Mouse (Mus musculus) liver, embryonic 11.5 days (tissue): Measurements from ENCODE around the gene Rnf41. TPM values are rescaled to one million over a fixed set of nuclear protein-coding genes. Genes with fewer than 3 reads are reported as not detected.
A peak's percentile ranks its signal among the peaks of the same experiment; 100 is the strongest.

Source experiments
- ATAC-seq: fragments of 200-750 bp; cut with Nextera tagmentation; replicated peaks from 2 replicates; pipeline ENCODE4 v1.8.0; 2017; ENCODE audit warnings: moderate number of reproducible peaks, mild to moderate bottlenecking, moderate TSS enrichment, moderate library complexity; ENCODE audit not compliant: low FRiP score
- DNase-seq: peaks from one replicate; pipeline ENCODE4 v3.0.0-alpha.2; 2017; ENCODE audit warnings: low spot score
- H3K27ac ChIP-seq: fragments of 300-500 bp; sonication (generic); 2 replicates; pipeline ENCODE4 v1.5.1; 2014; ENCODE audit warnings: mild to moderate bottlenecking, low read depth, low read length, control low read depth
- H3K27me3 ChIP-seq: fragments of 300-500 bp; sonication (generic); replicated peaks from 2 replicates; pipeline ENCODE4 v1.6.1; 2014; ENCODE audit warnings: low read length, mixed read lengths; ENCODE audit not compliant: control insufficient read depth, insufficient read depth
- H3K36me3 ChIP-seq: fragments of 300-500 bp; sonication (generic); 2 replicates; pipeline ENCODE4 v1.6.1; 2014; ENCODE audit warnings: mild to moderate bottlenecking, low read length, moderate library complexity, mixed read lengths; ENCODE audit not compliant: control insufficient read depth, insufficient read depth
- H3K4me1 ChIP-seq: fragments of 300-500 bp; sonication (generic); replicated peaks from 2 replicates; pipeline ENCODE4 v1.6.1; 2014; ENCODE audit warnings: low read length, mixed read lengths; ENCODE audit not compliant: control insufficient read depth, insufficient read depth
- H3K4me2 ChIP-seq: fragments of 300-500 bp; sonication (generic); 2 replicates; pipeline ENCODE4 v1.6.1; 2014; ENCODE audit warnings: mild to moderate bottlenecking, control low read depth, moderate library complexity
- H3K4me3 ChIP-seq: fragments of 300-500 bp; sonication (generic); 2 replicates; pipeline ENCODE4 v1.5.1; 2014; ENCODE audit warnings: low read depth, low read length, control low read depth
- H3K9ac ChIP-seq: fragments of 300-500 bp; sonication (generic); 2 replicates; pipeline ENCODE4 v1.6.1; 2014; ENCODE audit warnings: low read depth, low read length, control low read depth
- H3K9me3 ChIP-seq: fragments of 300-500 bp; sonication (generic); 2 replicates; pipeline ENCODE4 v1.6.1; 2016; ENCODE audit warnings: low read length, inconsistent platforms, mixed read lengths; ENCODE audit not compliant: control insufficient read depth
- WGBS: fragments of 180-500 bp; shearing (Covaris S2); extraction: QIAGEN DNeasy Blood & Tissue Kit; methylation state at CpG from one replicate; pipeline ENCODE4 v1.1.7; 2014; 5-methylcytosine and 5-hydroxymethylcytosine counted together
- polyA plus RNA-seq: library from polyadenylated mRNA; unstranded; fragments of >200 nt; fragmentation: Nextera tagmentation; extraction: Ambion mirVana; gene quantifications from 2 replicates; pipeline ENCODE4 v1.2.1, GENCODE M21; 2014

The Rnf41 gene
- polyA plus RNA-seq, result 19.1 and 20.4 TPM in 2 replicates

DNA sequence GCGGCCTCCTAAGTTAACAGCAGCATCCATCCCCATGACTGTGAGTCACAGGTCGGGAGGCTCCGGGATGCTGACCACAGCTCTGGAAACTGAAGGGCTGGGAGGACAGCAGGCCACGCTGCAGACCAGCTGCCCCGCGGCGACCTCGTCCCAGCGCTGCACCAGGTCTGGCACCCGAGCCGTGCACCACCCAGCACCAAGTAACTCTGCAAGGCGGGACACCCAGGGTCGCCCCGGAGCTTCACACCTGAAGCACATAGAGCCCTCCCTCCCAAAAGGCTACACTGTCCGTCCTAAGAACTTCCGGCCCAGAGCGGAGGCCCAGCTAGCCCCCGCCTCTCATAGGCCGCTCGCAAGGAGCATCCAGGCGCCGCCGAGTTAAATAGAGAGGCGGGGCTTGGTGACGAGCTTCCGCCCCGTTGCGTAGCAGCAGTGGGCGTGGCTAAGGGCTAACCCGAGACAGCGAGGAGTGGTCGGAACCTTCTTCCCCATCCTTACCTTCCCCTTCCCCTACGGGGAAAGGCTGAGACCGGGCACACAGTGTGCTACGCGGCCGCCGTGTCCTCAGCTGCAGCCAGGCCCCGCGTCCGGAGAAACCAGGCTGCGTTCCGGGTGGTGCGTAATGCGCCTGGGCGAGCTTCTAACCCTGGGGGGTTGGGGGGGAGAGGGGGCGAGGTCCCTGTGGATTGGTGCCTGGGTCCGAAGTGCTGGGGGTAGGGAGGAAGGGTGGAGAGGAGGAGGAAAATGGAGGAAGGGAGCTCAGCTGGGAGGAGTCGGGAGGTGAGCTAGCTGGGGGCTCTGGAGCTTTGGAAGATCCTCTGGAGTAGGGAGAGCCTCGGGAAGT is at the start of gene Rnf41, which contains the start of gene Nabp2:
TSS of gene Rnf41 (plus strand) at position 447 of the 844 bp plus-strand sequence.
TSS of gene Nabp2 (minus strand) at position 282 of the 844 bp plus-strand sequence.
- peak within 1 kb of the TSS; percentile 100 for H3K4me2 ChIP-seq
- ATAC-seq (peak; percentile 87), DNase-seq (peak; percentile 98)
- H3K9ac ChIP-seq, result peak within 1 kb of the TSS; percentile 90
- H3K4me3 ChIP-seq, result peak within 1 kb of the TSS; percentile 79
- no peaks in the 10 kb centered on the region for H3K9me3 ChIP-seq
- under 1% methylated on average over 50 of the region's 50 CpGs for WGBS
- peaks cover 9% of the 10 kb centered on the region; the same call in 1 of the 2 replicates for H3K36me3 ChIP-seq
- H3K4me1 ChIP-seq, result peaks cover 34% of the 10 kb centered on the region
- H3K27me3 ChIP-seq, result no peaks in the 10 kb centered on the region
- peak within 1 kb of the TSS; percentile 91 for H3K27ac ChIP-seq

- Histone ChIP-seq H3K27me3 (no peaks in the 10 kb centered on the region), H3K9ac (no peak overlapping the region), H3K4me3 (no peak overlapping the region), H3K4me2 (no peak overlapping the region), H3K9me3 (no peaks in the 10 kb centered on the region), H3K36me3 (peaks cover 42% of the 10 kb centered on the region), H3K4me1 (no peaks in the 10 kb centered on the region), H3K27ac (no peak overlapping the region)
- no peak for DNase-seq
- 87% methylated on average over 6 of the region's 6 CpGs for WGBS
- no peak for ATAC-seq
Observed at GRCm38 (mm10) chr10:128361836-128362235, 49.6 kb upstream of the Rnf41 start.

- no peaks in the 10 kb centered on the region for H3K27me3 ChIP-seq
- no peak; the same call in 1 of the 2 replicates for ATAC-seq
- no peak for DNase-seq
- H3K4me2 ChIP-seq, result no peak overlapping the region
- H3K27ac ChIP-seq, result no peak overlapping the region
- no peak overlapping the region for H3K9ac ChIP-seq
- H3K4me3 ChIP-seq, result no peak overlapping the region
- H3K4me1 ChIP-seq, result peaks cover 2% of the 10 kb centered on the region; the same call in 1 of the 2 replicates
- no peaks in the 10 kb centered on the region for H3K9me3 ChIP-seq
- peaks cover 39% of the 10 kb centered on the region for H3K36me3 ChIP-seq
- WGBS, result 62% methylated on average over 3 of the region's 3 CpGs
Observed at GRCm38 (mm10) chr10:128362568-128362967, 48.9 kb upstream of the Rnf41 start.

GRCm38 (mm10) chr10:128367899-128368401 is 43.5 kb upstream of the Rnf41 start:
- Histone ChIP-seq H3K9ac (peak overlapping the region; percentile 67), H3K27me3 (no peaks in the 10 kb centered on the region), H3K4me1 (peaks cover 15% of the 10 kb centered on the region), H3K4me3 (peak overlapping the region; percentile 70), H3K27ac (peak overlapping the region; percentile 67), H3K36me3 (peaks cover 8% of the 10 kb centered on the region), H3K9me3 (no peaks in the 10 kb centered on the region), H3K4me2 (peak overlapping the region; percentile 97)
- ATAC-seq (no peak; the same call in 1 of the 2 replicates), DNase-seq (no peak)
- WGBS, result 26% methylated on average over 19 of the region's 19 CpGs

DNA sequence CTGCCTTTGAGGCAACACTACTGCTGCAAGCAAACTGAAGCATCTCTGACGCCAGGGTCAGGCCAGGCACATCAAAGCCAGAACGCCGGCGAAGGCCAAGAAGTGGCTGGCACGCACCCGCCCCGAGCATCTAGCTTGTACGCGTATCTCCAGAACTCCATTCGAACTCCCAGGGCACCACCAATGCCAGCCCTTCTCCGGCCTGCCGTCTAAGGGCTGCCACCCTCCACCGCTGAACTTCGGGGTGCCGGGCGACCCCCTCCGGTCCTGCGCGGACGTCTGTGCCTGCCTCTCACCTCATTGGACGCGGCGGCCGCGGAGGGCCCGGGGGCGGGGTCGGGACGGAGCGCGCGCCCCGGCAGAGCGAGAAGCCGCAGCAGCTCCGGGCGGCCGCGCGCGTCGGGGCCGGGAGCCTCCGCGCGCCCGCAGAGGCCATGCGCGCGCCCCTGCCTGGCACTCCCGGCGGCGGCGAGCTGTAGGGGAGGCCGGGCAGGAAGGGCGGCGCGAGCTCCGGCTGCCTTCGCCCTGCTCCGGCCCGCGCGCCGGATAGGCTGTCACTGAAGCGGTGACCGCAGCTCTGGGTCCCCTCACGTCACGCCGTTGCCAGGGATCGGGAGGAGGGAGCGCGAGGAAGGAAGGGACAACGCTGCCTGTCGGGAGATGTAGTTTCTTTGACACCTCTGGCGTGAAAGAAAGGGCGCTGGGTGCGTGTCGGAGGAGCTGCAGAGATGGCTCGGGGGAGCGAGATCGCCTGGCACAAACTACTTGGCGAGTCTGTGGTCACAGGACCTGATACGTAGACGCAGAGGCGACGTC is 42.8 kb upstream of the Rnf41 start, which contains the start of gene Coq10a:
TSS of gene Coq10a (minus strand) at position 596 of the 816 bp plus-strand sequence.
- Histone ChIP-seq H3K27ac (peak within 1 kb of the TSS; percentile 67), H3K4me2 (peak within 1 kb of the TSS; percentile 97), H3K27me3 (no peaks in the 10 kb centered on the region), H3K36me3 (peaks cover 2% of the 10 kb centered on the region), H3K4me3 (peak within 1 kb of the TSS; percentile 70), H3K4me1 (peaks cover 18% of the 10 kb centered on the region), H3K9me3 (no peaks in the 10 kb centered on the region), H3K9ac (peak within 1 kb of the TSS; percentile 67)
- ATAC-seq (peak; percentile 89), DNase-seq (peak; percentile 89)
- under 1% methylated on average over 87 of the region's 87 CpGs for WGBS

GRCm38 (mm10) chr10:128369218-128369543 is 42.3 kb upstream of the Rnf41 start:
- Histone ChIP-seq H3K4me2 (peak overlapping the region; percentile 97), H3K27me3 (no peaks in the 10 kb centered on the region), H3K36me3 (no peaks in the 10 kb centered on the region), H3K27ac (peak overlapping the region; percentile 67), H3K9me3 (no peaks in the 10 kb centered on the region), H3K4me1 (peaks cover 18% of the 10 kb centered on the region), H3K9ac (peak overlapping the region; percentile 67), H3K4me3 (peak overlapping the region; percentile 70)
- DNase-seq (no peak), ATAC-seq (no peak)
- 4% methylated on average over 9 of the region's 9 CpGs for WGBS

DNA sequence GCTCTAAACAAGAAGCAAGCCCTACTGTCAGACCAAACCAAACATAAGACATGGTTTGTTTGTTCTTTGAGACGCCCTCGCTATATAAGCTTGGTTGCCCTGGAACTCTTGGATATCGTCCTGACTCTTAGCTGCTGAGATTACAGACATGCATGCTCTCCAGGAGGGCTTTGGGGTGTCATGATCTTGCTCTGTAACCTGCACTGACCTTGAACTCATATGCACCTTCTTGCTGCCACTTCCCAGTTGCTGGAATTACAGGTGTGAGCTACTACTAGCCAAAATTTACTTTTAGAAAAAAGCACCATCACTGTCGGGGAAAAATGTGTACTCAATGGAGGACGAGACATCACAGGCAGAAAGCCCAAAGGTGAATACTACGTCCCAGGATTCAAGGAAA is 41.9 kb upstream of the Rnf41 start:
- Histone ChIP-seq H3K36me3 (no peaks in the 10 kb centered on the region), H3K4me2 (peak overlapping the region; percentile 97), H3K9me3 (no peaks in the 10 kb centered on the region), H3K27me3 (no peaks in the 10 kb centered on the region), H3K4me1 (peaks cover 18% of the 10 kb centered on the region), H3K4me3 (peak overlapping the region; percentile 70), H3K27ac (peak overlapping the region; percentile 67; the same call in 1 of the 2 replicates), H3K9ac (peak overlapping the region; percentile 67)
- no peak for DNase-seq
- WGBS, result 75% methylated on average over 6 of the region's 6 CpGs
- ATAC-seq, result no peak

DNA sequence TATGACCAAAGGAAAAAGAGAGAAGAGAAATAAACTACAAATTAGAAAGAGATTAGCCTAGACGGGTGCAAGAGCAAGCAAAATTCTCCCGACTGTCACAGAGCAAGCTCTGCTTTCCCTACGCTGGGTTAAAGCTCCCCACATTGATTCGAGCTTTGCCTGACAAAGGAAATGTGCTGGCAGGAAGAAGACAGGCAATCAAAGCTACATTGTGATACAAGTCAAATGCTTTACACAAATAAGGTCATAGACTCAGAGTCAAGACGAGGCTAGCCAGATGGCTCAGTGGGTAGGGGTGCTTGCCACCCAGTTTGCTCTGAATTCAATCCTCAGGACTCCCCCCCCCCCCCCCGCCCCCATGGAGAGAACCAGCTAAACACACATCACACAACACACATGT is 41.4 kb upstream of the Rnf41 start:
- Histone ChIP-seq H3K4me3 (no peak overlapping the region; the same call in 1 of the 2 replicates), H3K27ac (no peak overlapping the region), H3K27me3 (no peaks in the 10 kb centered on the region), H3K36me3 (no peaks in the 10 kb centered on the region), H3K4me2 (no peak overlapping the region; the same call in 1 of the 2 replicates), H3K4me1 (peaks cover 18% of the 10 kb centered on the region), H3K9ac (no peak overlapping the region), H3K9me3 (no peaks in the 10 kb centered on the region)
- ATAC-seq, result no peak
- no peak for DNase-seq
- 63% methylated on average over 6 of the region's 6 CpGs for WGBS
